Mouse (Mus musculus): Measurements from ENCODE around the gene Tk2. TPM values are rescaled to one million over a fixed set of nuclear protein-coding genes. Genes with fewer than 3 reads are reported as not detected.

Gene Tk2
- polyA plus RNA-seq, 1 experiment from 2014 or later, result 19.8 TPM

DNA sequence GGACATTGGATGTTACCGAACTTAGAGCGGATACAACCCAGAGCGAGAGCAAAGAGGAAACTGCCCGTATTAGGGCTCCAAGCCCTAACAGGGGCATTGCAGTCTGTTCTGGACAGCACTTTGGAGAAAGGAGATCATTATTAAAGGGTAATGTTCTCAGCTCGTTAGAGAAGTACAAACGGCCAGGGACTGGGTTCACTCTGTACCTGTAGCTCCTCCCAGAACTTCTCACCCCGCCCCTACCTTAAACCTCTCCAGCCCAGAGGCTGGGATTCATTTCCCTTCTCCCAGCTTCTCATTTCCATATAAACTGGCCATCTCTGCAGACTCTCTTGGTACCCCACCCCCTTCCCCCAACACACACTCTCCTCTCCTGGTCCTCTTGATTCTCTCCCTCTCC, 3.1 kb upstream of the Tk2 start:
- peak; percentile 42; the same call in 1 of the 2 replicates for ATAC-seq (ENCODE audit: insufficient number of reproducible peaks, insufficient read depth, low FRiP score, low read depth)
- peaks cover 9% of the 10 kb centered on the region for H3K4me1 ChIP-seq (ENCODE audit: control insufficient read depth, insufficient read depth, low read length)
- peak overlapping the region; percentile 76 for H3K4me2 ChIP-seq (replicated peaks; ENCODE audit: low read depth, low read length)
- peak overlapping the region; percentile 87; the same call in 1 of the 2 replicates for H3K27ac ChIP-seq (ENCODE audit: low read length)
- H3K4me3 ChIP-seq (ENCODE audit: low read depth, low read length), result peak overlapping the region; percentile 63
- H3K9ac ChIP-seq (replicated peaks; ENCODE audit: low read depth, low read length), result peak overlapping the region; percentile 45
- H3K36me3 ChIP-seq (ENCODE audit: control insufficient read depth, insufficient read depth, low read length), result no peaks in the 10 kb centered on the region
- H3K27me3 ChIP-seq (ENCODE audit: control insufficient read depth, insufficient read depth, low read length), result no peaks in the 10 kb centered on the region
- no peaks in the 10 kb centered on the region for H3K9me3 ChIP-seq (ENCODE audit: control insufficient read depth, low read depth, low read length)
- 0% methylated on average over 7 of the region's 7 CpGs for WGBS

DNA sequence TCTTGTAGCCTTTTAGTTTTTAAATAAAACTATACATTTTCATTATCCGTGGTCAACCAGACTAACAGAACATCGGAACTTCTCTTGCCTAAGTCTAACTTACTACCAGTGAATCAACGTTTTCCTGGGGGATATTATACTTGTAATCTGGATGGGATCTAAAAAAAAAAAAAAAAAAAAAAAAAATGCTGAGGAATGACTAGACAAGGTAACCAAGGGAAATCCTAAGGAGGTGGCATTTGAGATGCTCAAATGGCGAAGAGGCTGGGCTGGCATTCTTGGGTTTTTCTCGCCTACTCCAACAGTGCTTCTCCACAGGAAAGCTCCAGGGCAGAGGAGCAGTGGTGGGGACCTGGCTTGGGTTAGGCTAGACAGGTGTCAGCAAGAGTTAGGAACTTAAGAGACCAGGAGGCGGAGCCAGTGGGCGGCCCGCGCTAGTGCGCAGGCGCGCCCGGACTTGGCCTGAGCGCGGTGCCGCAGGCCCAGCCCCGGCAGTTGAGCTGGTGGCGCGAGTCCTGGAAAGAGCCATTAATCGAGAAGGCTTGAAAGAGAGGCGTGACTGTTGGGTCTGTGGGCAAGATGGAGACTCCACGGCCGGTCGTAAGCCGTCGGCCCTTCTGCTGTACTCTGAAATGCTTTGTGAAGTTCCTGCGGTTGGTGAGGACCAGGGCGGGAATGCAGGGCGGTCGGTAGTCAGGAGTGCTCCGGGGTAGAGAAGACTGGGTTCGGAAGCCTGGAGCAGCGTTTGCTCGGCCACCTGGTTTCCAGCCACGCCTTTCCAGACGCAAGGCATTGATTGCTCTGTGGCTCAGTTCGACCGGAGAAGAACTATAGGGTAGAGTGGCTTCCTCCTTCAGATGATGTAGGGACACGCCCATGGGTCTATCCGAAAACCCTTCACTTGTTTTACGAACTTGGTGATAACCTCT, 2.3 kb upstream of the Tk2 start, which contains the start of gene Cklf:
Gene Cklf (plus strand): TSS at position 423 of the 929 bp plus-strand sequence.
- 4% methylated on average over 41 of the region's 41 CpGs for WGBS
- ATAC-seq (ENCODE audit: insufficient number of reproducible peaks, insufficient read depth, low FRiP score, low read depth), result peak; percentile 88
- H3K4me2 ChIP-seq (replicated peaks; ENCODE audit: low read depth, low read length), result peak within 1 kb of the TSS; percentile 76
- H3K9me3 ChIP-seq (ENCODE audit: control insufficient read depth, low read depth, low read length), result no peaks in the 10 kb centered on the region
- H3K4me1 ChIP-seq (ENCODE audit: control insufficient read depth, insufficient read depth, low read length), result peaks cover 9% of the 10 kb centered on the region
- H3K36me3 ChIP-seq (ENCODE audit: control insufficient read depth, insufficient read depth, low read length), result no peaks in the 10 kb centered on the region
- no peaks in the 10 kb centered on the region for H3K27me3 ChIP-seq (ENCODE audit: control insufficient read depth, insufficient read depth, low read length)
- H3K9ac ChIP-seq (replicated peaks; ENCODE audit: low read depth, low read length), result peak within 1 kb of the TSS; percentile 45
- peak within 1 kb of the TSS; percentile 87 for H3K27ac ChIP-seq (ENCODE audit: low read length)
- peak within 1 kb of the TSS; percentile 63 for H3K4me3 ChIP-seq (ENCODE audit: low read depth, low read length)

DNA sequence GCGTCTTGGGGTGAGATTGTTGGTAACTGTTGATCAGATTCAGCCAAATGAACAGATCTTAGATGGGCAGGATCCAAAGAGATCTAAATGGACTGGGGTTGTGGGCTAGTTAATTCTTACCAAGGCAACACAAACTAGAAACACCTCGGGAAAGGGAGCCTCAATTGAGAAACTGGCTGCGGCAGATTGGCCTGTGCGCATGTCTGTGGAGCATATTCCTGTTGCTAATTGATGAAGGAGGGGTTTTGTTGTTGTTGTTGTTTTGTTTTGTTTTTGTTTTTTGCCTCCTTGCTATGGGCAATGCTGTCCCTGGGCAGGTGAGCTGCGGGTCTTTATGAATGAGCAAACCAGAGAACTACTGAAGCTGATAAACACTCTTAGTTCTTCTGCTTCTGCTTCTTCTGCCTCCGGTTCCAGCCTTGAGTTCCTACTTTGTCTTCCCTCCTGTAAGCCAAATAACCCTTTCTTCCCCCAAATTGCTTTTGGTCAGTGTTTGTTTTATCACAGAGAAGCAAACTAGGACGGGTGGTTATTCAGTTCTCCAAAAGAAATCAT, 1.2 kb upstream of the Tk2 start:
- no peak overlapping the region for H3K9ac ChIP-seq (replicated peaks; ENCODE audit: low read depth, low read length)
- no peak for ATAC-seq (ENCODE audit: insufficient number of reproducible peaks, insufficient read depth, low FRiP score, low read depth)

DNA sequence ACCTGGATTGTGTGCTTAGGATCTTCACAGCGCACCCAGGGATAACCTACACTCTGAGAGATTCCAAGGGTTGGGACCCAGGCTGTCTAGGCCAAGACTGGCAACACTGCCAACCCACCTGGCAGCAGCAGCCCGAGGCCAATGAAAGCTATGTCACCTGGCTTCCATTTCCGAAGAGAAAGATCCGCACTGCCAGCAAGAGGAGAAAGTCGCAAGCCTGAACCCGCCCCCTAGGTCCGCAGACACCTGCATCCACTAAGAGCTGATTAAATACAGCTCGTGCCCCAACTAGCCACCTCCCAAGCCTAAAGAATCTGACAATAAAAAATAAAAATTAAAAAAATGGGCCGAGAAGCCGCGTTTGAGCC, 466 bp downstream of the Tk2 start:
- peak overlapping the region; percentile 87 for H3K4me3 ChIP-seq (ENCODE audit: low read depth, low read length)
- WGBS, result 5% methylated on average over 11 of the region's 11 CpGs

More for the DNA sequence above, 1.2 kb upstream of the Tk2 start:
- Histone ChIP-seq H3K27ac (ENCODE audit: low read length) (no peak overlapping the region), H3K27me3 (ENCODE audit: control insufficient read depth, insufficient read depth, low read length) (no peaks in the 10 kb centered on the region), H3K4me2 (replicated peaks; ENCODE audit: low read depth, low read length) (no peak overlapping the region), H3K9me3 (ENCODE audit: control insufficient read depth, low read depth, low read length) (no peaks in the 10 kb centered on the region), H3K36me3 (ENCODE audit: control insufficient read depth, insufficient read depth, low read length) (no peaks in the 10 kb centered on the region), H3K4me3 (ENCODE audit: low read depth, low read length) (no peak overlapping the region), H3K4me1 (ENCODE audit: control insufficient read depth, insufficient read depth, low read length) (peaks cover 9% of the 10 kb centered on the region)
- WGBS, result 85% methylated on average over 7 of the region's 7 CpGs

DNA sequence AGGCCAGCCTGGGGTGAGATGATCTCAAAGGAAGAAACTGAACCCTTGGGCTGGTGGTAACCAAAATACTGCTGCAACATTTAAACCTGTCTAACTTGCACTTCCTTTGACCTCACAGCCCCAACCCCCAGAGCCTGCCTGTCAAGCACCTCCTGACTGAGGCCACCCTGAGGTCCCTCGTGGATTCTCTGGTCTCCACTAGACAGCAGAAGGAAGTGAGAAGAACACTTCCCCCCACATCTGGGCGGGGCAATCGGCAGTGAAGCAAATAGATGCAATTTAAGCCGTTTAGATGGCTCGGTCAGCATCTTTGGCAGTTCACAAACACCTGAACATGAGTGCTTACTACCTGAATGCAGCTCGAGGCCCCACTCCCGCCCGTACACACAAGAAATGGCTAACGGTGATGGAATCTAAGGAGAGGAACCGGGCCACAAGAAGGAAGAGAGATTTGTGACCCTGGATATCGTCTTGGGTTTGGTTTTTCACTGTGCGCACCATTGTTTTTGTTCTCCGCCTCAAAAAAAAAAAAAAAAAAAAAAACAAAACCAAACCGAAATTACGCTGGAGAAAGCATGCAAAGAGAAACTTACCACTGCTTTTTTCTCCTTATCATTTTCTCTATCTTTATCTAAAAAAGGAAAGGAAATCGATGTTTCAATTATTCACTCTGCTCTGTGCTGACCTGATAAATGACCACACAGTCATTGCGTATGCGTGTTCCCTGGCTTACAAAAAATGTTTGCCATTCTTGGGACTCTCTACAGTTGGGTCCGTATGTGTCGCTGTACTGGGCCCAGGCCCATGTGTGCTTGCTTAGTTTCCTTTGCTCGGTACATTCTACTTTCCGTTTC, 1.1 kb downstream of the Tk2 start:
- Histone ChIP-seq H3K27ac (ENCODE audit: low read length) (no peak overlapping the region), H3K9me3 (ENCODE audit: control insufficient read depth, low read depth, low read length) (no peaks in the 10 kb centered on the region), H3K4me2 (replicated peaks; ENCODE audit: low read depth, low read length) (peak overlapping the region; percentile 76), H3K4me1 (ENCODE audit: control insufficient read depth, insufficient read depth, low read length) (peaks cover 9% of the 10 kb centered on the region), H3K36me3 (ENCODE audit: control insufficient read depth, insufficient read depth, low read length) (peaks cover 5% of the 10 kb centered on the region; the same call in 1 of the 2 replicates), H3K4me3 (ENCODE audit: low read depth, low read length) (peak overlapping the region; percentile 87), H3K9ac (replicated peaks; ENCODE audit: low read depth, low read length) (peak overlapping the region; percentile 61; the same call in 1 of the 2 replicates), H3K27me3 (ENCODE audit: control insufficient read depth, insufficient read depth, low read length) (no peaks in the 10 kb centered on the region)
- WGBS, result 64% methylated on average over 22 of the region's 22 CpGs
- no peak for ATAC-seq (ENCODE audit: insufficient number of reproducible peaks, insufficient read depth, low FRiP score, low read depth)

More for the DNA sequence above, 466 bp downstream of the Tk2 start:
- ATAC-seq (ENCODE audit: insufficient number of reproducible peaks, insufficient read depth, low FRiP score, low read depth), result no peak
- peaks cover 9% of the 10 kb centered on the region for H3K4me1 ChIP-seq (ENCODE audit: control insufficient read depth, insufficient read depth, low read length)
- peaks cover 2% of the 10 kb centered on the region; the same call in 1 of the 2 replicates for H3K36me3 ChIP-seq (ENCODE audit: control insufficient read depth, insufficient read depth, low read length)
- peak overlapping the region; percentile 76 for H3K4me2 ChIP-seq (replicated peaks; ENCODE audit: low read depth, low read length)
- no peaks in the 10 kb centered on the region for H3K9me3 ChIP-seq (ENCODE audit: control insufficient read depth, low read depth, low read length)
- no peaks in the 10 kb centered on the region for H3K27me3 ChIP-seq (ENCODE audit: control insufficient read depth, insufficient read depth, low read length)
- peak overlapping the region; percentile 61 for H3K9ac ChIP-seq (replicated peaks; ENCODE audit: low read depth, low read length)
- H3K27ac ChIP-seq (ENCODE audit: low read length), result no peak overlapping the region

DNA sequence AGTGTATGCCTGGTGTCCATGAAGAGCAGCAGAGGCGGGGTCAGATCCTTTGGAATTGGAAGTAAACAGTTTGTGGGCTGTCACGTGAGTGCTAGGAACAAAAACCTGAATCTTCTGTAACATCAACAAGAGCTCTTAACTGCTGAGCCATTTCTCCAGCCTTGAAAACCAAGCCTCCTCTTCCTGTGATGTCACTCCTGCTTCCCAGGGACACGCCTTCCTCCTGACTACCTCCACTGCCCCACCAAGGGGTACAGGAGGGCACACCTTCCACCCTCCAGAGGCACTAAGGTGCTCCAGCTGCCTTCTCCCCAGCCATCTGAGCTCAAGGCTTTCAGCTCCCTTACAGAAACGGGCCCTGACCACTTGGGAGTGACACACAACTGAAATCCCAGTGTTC, 1.7 kb downstream of the Tk2 start:
- peaks cover 5% of the 10 kb centered on the region; the same call in 1 of the 2 replicates for H3K36me3 ChIP-seq (ENCODE audit: control insufficient read depth, insufficient read depth, low read length)
- H3K27ac ChIP-seq (ENCODE audit: low read length), result no peak overlapping the region
- H3K4me2 ChIP-seq (replicated peaks; ENCODE audit: low read depth, low read length), result no peak overlapping the region
- no peaks in the 10 kb centered on the region for H3K27me3 ChIP-seq (ENCODE audit: control insufficient read depth, insufficient read depth, low read length)
- H3K4me1 ChIP-seq (ENCODE audit: control insufficient read depth, insufficient read depth, low read length), result peaks cover 9% of the 10 kb centered on the region
- ATAC-seq (ENCODE audit: insufficient number of reproducible peaks, insufficient read depth, low FRiP score, low read depth), result no peak
- H3K9me3 ChIP-seq (ENCODE audit: control insufficient read depth, low read depth, low read length), result no peaks in the 10 kb centered on the region
- no peak overlapping the region for H3K9ac ChIP-seq (replicated peaks; ENCODE audit: low read depth, low read length)
- WGBS, result 79% methylated on average over 4 of the region's 4 CpGs
- H3K4me3 ChIP-seq (ENCODE audit: low read depth, low read length), result no peak overlapping the region

DNA sequence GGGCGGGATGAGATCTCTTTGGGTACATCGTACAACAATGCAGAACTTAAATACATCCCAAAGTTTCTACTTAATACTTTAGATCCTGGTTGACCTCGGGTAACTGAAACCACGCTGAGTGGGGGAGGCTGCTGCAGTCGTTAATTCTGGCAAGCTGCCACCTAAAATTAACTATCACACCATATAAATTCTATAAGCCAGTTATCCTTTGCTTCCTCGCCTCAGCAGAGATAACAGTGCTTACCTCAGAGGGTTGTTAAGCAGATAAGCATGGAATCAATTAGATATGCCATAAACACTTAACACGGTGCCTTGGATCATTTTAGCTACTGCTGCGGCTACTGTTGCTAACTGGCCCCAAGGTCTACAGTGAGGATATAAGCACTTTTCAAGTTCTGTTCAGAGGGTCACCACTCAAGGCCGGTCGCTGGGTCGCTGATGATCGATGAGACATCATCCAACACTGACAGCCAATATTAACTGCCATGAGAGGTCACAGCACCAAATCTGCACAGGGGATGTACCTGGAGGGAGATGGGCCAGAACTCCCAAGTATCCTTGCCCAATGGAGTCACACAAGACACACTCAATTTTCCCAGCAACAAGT, 6.2 kb downstream of the Tk2 start:
- WGBS, result 79% methylated on average over 12 of the region's 12 CpGs
- Histone ChIP-seq H3K9ac (replicated peaks; ENCODE audit: low read depth, low read length) (no peak overlapping the region), H3K27me3 (ENCODE audit: control insufficient read depth, insufficient read depth, low read length) (no peaks in the 10 kb centered on the region), H3K9me3 (ENCODE audit: control insufficient read depth, low read depth, low read length) (no peaks in the 10 kb centered on the region), H3K27ac (ENCODE audit: low read length) (no peak overlapping the region), H3K4me2 (replicated peaks; ENCODE audit: low read depth, low read length) (no peak overlapping the region), H3K4me1 (ENCODE audit: control insufficient read depth, insufficient read depth, low read length) (0 out of 2 replicates have a peak, but pooled peaks cover 4% of the 10 kb centered on the region), H3K4me3 (ENCODE audit: low read depth, low read length) (no peak overlapping the region), H3K36me3 (ENCODE audit: control insufficient read depth, insufficient read depth, low read length) (peaks cover 42% of the 10 kb centered on the region)
- ATAC-seq (ENCODE audit: insufficient number of reproducible peaks, insufficient read depth, low FRiP score, low read depth), result no peak

Data from stomach, embryonic 14.5 days (tissue).